Mouse (Mus musculus) adrenal gland, postnatal 36 days (tissue): ENCODE data around the gene Teddm1a. TPM values are rescaled to one million over a fixed set of nuclear protein-coding genes. Genes with fewer than 3 reads are reported as not detected.

ENCODE experiments used
- DNase-seq, 2 experiments: peaks; one replicate each; pipeline ENCODE4 v3.0.0; 2021; ENCODE audit warnings: mixed read lengths in 1 of 2
- total RNA-seq, 2 experiments: library from RNA; stranded (reverse); gene quantifications; 2 replicates each; pipeline ENCODE4 v1.2.3; 2021

The Teddm1a gene
- total RNA-seq, 2 experiments from 2014 or later: not detected

GRCm38 (mm10) chr1:153905884-153906283 lies 14.3 kb downstream of the Teddm1a start:
- no peak for DNase-seq

DNA sequence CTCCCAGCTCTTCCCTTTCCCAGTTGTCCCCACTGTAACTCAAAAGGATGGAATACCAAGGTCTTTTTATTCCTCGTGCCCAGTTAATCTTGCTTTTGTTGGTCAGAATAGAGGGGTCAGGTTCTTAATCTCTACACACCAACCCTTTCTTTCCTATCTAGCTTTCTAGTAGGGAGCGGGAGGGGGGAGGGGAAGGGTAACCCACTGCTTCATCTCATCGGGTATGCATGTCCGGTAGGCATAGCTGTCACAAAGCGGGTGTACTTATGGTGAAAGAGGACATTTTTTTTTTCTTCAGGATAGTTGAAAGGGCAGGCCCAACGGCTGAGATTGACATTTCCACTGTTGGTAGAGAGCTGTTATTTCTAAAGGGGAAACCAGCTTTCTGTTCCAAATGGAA lies 16.7 kb downstream of the Teddm1a start:
- no peak for DNase-seq

- DNase-seq: no peak
These were observed 17.2 kb downstream of the Teddm1a start for GRCm38 (mm10) chr1:153908741-153909140.

- no peak for DNase-seq
These were observed 17.8 kb downstream of the Teddm1a start for GRCm38 (mm10) chr1:153909213-153909962.

DNA sequence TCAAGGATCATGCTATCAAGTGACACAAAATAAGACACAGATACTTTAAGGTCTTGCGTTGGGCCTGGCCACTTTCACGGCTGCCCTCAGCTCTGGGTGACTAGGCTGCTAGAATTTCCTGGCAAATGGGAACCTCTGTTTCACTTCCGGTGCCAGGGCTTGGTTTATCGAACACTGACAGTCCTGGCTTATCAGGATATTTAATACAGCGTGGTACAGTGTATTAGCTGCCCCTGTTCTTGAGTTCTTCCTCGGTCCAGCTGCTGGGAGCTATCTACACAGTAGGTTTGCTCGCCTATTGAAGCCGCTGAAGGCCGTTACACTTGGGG lies 18.4 kb downstream of the Teddm1a start:
- DNase-seq: no peak

- no peak for DNase-seq
These were observed 18.9 kb downstream of the Teddm1a start for GRCm38 (mm10) chr1:153910423-153910822.

DNA sequence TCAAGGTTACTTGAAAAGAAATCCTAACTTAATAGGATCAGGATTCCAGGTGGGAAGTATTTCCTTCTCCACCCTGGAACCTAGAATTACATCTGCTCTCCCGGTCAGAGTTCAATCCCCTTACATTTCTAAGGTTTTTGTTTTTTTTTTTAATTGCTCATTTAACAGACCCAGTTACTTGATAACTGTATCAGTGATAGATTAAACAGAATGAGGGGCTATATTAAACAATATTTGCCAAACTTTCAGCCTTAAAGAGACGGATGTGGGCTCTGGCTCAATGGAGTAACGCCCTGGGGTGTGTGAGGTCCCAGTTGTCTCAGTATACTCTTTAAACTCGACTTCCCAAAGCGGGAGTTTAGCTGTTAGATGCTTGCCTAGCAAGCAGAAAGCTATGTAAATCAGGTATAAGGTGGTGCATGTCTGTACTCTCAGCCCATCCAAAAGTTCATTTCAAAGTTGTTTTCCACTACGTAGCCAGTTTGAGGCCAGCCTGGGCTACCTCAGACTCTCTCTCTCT lies 19.8 kb downstream of the Teddm1a start:
- DNase-seq: no peak

GRCm38 (mm10) chr1:153913869-153914268 lies 22.3 kb downstream of the Teddm1a start:
- DNase-seq: no peak

- DNase-seq: peak in 1 of 2 experiments; percentile 24
These were observed 27.1 kb downstream of the Teddm1a start for GRCm38 (mm10) chr1:153918521-153919206.

GRCm38 (mm10) chr1:153921642-153922041 lies 30.1 kb downstream of the Teddm1a start:
- no peak for DNase-seq

DNA sequence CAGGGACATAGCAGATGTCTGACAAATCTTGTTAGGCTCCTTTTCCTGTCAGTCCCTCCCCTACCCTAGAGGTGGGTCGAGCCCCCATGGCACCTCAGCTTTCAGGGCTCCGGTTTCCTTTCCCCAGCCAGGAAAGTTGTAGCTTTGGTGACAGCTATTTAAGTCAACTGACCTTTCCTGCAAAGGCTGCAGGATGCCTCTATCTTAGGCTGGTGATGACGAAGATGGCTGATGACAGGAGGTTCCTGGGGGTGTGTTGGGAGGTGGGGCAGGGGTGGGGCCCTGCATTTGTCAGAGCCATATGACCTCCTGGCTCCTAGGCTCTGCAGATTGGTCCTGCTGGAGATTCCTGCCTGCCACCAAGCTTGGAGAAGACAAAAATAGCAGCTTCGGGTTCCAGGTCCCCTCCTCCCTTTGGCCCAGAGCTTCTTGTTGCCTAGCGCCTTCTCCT lies 31.1 kb downstream of the Teddm1a start:
- peak; percentile 61 to 70 for DNase-seq

GRCm38 (mm10) chr1:153924395-153925385 lies 33.1 kb downstream of the Teddm1a start:
- no peak for DNase-seq

GRCm38 (mm10) chr1:153930431-153930830 lies 38.9 kb downstream of the Teddm1a start:
- DNase-seq: peak; percentile 54 to 62

- DNase-seq: no peak
These were observed 42.2 kb downstream of the Teddm1a start for GRCm38 (mm10) chr1:153933772-153934171.

- DNase-seq: no peak
These were observed 44.4 kb downstream of the Teddm1a start for GRCm38 (mm10) chr1:153935844-153936380.

- no peak for DNase-seq
These were observed 45.5 kb downstream of the Teddm1a start for GRCm38 (mm10) chr1:153937025-153937424.

DNA sequence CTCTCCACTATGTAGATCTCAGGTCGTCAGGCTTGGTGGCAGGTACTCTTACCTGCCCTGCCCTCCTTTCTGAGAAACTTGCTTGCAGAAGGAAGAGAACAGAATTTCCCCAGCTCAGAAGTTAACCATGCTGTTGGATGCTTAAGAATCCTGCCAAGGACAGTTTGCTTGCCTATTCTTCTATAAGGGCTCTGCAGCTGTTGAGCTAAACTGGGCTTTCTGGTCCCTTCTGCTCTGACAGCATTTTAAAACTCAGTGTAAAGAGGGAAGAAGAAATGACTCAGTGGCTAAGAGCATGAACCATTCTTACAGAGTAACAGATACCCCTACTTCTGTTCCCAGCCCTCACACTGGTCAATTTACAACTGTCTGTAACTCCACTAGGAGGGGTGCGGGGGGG lies 49.4 kb downstream of the Teddm1a start:
- DNase-seq: no peak
